Mouse (Mus musculus) heart, adult 11 months (tissue): ENCODE measurements around the gene Kif13a.

ENCODE experiments used
- DNase-seq: peaks from one replicate; pipeline ENCODE4 v3.0.0; 2022

Kif13a gene

GRCm38 (mm10) chr13:46919797-46920196 is 9.9 kb downstream of the Kif13a start:
- no peak for DNase-seq

GRCm38 (mm10) chr13:46918509-46918908 is 11.2 kb downstream of the Kif13a start:
- DNase-seq = peak; percentile 96

DNA sequence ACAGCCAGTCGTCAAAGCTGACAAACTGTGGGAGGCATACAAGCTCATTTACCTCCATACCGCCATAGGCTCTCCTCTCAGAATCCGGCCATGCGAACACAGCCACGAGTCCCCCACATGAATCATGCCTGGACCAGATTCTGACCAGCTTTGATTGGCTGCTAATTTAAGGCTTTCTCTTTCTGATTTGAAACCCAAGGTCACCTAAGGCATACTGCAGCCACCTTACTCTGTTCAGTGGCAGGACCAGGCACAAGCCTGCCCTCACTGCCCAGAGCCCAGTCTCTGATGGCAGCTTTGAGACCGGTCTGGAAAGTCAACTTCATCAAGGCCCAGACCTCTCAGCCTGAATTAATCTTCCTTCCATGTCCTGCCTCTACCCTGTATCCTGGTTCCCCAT is 17.7 kb downstream of the Kif13a start:
- DNase-seq = peak; percentile 92

DNA sequence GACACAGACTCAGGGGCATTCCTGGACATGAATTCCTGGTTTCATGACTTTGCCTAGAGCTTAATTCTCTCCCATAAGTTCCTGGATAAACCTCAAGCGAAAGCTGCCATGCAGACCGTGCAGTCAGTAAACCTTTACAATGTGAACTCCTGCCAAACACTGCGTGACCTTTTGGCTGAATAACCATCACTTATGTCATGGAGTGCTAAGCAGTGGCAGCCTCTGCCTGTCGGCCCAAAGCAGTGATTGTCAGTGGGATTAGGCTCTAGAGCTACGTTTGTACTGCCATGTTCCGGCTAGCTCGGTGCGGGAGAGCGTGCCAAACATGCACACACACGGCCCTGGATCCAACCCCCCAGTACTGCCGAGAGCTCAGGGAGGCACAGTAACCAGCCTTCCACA is 18.6 kb downstream of the Kif13a start:
- DNase-seq = peak; percentile 90

GRCm38 (mm10) chr13:46909946-46910345 is 19.7 kb downstream of the Kif13a start:
- DNase-seq = no peak

GRCm38 (mm10) chr13:46909005-46909565 is 20.6 kb downstream of the Kif13a start:
- DNase-seq = peak; percentile 89

- DNase-seq = no peak
Observed at GRCm38 (mm10) chr13:46908387-46908786, 21.3 kb downstream of the Kif13a start.

DNA sequence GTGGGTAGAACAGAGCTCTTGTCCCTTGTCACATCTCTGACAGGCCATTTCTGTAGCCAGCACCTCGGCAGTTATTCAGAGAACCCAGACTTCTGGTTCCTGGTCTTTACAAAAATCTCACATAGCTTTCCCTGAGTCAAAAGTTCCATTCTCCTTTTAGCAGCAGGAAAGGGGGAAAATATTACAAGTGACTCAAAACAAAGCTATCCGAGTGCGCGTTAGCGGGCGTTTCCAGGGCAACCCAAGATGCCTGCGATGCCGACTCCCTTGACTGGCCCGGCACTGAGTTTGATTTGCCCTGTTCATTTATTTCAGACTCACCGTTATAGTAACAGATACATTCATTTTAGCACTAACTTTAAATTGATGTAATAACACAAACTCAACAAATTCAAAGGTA is 21.8 kb downstream of the Kif13a start:
- peak; percentile 94 for DNase-seq

DNA sequence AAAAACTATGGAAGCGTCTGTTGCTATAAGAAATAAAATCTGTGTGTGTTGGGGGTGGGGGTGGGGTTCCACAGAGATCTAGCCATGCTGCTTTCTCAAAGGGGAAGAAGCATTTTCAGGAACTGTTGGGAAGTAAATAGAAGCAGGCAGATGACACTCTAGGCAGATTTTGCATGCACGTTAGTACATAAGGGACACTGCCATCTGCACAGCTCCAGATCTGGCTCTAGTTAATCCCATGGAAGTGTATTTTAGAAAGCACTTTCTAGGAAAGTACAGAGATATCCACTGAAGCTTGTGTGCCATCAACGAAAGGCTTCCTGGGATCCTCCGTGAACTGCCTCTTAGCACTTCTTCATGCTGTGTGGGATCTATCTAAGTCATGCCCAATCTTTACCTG is 22.6 kb downstream of the Kif13a start:
- DNase-seq = peak; percentile 68

GRCm38 (mm10) chr13:46905971-46906370 is 23.7 kb downstream of the Kif13a start:
- peak; percentile 91 for DNase-seq

- DNase-seq = peak; percentile 94
Observed at GRCm38 (mm10) chr13:46904982-46905621, 24.6 kb downstream of the Kif13a start.

GRCm38 (mm10) chr13:46902568-46903255 is 27.0 kb downstream of the Kif13a start:
- no peak for DNase-seq

GRCm38 (mm10) chr13:46900870-46901555 is 28.7 kb downstream of the Kif13a start:
- peak; percentile 86 for DNase-seq

- DNase-seq = peak; percentile 87
Observed at GRCm38 (mm10) chr13:46898837-46899236, 30.8 kb downstream of the Kif13a start.

GRCm38 (mm10) chr13:46898411-46898810 is 31.3 kb downstream of the Kif13a start:
- DNase-seq = no peak

DNA sequence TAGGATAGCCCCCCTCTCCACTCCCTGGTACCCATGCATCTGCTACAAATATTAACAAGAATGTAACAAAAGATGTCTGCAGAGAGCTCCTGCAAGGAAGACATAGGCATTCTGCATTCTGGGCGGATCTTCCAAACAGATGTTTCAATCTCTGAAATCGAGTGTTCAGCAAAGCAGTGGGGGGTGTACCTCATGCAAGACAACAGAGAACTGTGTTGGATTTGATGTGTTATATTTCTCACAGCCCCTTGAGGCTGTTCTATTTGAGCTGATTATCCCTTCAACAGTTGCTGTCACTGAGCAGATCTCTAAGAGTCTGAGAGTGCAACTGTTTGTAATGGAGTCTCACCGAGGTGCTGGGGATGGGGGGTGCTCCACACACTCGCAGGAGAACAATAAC is 37.3 kb downstream of the Kif13a start:
- no peak for DNase-seq

DNA sequence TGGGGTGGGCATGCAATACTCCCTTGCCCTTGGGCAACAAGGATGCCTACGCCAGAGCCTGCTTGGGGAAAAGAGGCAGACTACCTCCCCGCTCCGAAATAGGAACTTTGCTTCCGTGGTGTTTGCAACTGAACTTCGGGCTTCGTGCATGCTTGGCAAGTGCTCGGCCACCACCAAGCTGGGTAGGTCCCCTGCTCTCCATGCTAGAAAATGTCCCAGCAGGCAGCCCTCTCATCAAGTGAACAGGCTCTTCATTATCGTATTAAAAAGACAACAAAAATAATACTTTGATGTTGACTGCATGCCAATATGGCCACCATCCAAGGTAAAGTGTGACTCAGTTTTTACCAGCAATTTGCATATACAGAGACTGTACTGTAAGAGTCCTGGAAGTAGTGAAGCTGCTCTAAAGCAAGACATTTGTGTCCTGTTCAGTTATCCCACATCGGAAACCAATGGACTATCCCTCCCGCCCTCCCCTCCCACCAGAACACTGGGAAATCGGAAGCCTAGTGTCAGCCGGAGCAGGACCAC is 41.5 kb downstream of the Kif13a start:
- no peak for DNase-seq

DNA sequence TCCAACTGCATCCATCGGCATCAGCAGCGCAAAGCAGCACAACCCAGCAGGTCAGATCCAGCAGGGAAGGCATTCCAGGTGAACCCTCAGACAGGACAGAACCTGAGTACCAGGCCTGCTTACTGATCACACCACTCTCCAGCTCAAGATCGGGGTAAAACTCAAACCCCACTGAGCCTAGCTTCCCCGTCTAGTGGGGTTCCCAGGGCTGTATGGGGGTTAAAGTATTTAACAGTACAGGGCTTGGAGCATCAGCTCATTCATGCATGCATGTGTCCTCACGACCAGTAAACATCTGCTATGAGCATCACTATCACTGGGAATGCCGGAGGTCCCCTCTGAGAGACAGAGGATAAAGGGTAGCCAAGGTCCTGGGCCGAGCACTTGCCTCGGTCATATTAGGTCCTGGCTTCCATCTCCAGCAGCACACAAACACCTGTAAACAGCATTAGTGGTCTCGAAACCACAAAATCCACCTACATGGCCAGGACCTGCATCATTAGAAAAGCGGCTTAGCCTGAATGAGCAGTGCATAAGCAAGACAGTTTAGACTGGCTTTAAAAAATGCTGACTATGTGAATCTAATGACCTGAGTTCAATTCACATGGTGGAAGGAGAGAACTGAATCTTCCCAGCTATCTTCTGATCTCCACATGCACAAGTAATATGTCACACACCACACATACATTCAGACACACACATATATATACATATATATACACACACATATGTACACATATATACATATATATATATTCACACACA is 43.0 kb downstream of the Kif13a start:
- DNase-seq = peak; percentile 93

DNA sequence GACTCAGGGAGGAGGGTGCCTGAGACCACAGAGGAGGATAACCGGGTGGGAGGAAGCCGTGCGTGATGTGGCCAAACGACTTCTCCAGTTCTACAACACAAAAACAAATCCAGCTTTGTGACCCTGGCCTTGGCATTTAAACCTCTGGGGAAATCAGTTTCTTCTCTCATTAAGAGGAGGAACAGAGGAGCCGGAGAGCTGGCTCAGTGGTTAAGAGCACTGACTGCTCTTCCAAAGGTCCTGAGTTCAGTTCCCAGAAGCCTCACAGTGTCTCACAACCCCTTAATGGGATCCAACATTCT is 44.0 kb downstream of the Kif13a start:
- DNase-seq = no peak

GRCm38 (mm10) chr13:46884898-46885758 is 44.5 kb downstream of the Kif13a start:
- peak; percentile 96 for DNase-seq

GRCm38 (mm10) chr13:46883976-46884375 is 45.7 kb downstream of the Kif13a start:
- peak; percentile 94 for DNase-seq

DNA sequence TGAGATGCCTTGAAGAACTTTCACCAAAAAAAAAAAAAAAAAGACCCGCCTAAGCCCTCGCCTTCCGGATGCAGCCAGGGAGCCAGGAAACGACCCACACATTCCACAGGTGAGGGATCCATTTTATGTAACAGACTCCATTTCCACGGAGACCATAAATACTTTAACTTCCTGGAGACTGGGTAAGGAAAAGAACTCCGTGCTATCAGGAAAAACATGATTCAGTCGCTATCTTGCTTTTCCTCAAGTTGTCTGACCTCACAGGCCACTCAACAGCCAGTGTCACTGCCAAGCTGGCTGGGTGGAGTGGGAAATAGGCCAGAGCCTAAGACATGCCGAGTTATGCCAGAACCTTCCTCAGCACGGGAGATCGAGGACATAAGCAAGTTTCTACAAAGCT is 46.3 kb downstream of the Kif13a start:
- DNase-seq = peak; percentile 99
